Mouse (Mus musculus) cerebellum, adult 2 months (tissue): ENCODE measurements at regions not wholly inside any gene's neighbourhood (a gene's known extent, or its start where the extent isn't known, plus 50 kb on each side); places are given as distances from the start of the nearest gene placed in this dataset.

Experiments
- DNase-seq, 2 experiments: peaks; one replicate each; pipeline ENCODE4 v3.0.0; 2021
- H3K27ac ChIP-seq: fragments of 200-500 bp; 2 replicates; pipeline ENCODE4 v1.5.1; 2012; ENCODE audit warnings: low read length, control low read depth, inconsistent platforms; ENCODE audit not compliant: insufficient read depth
- H3K27me3 ChIP-seq: fragments of 200-500 bp; 2 replicates; pipeline ENCODE4 v1.6.1; 2012; ENCODE audit warnings: inconsistent platforms, mild to moderate bottlenecking, low read length, moderate library complexity; ENCODE audit not compliant: control insufficient read depth, insufficient read depth
- H3K4me1 ChIP-seq: fragments of 200-500 bp; 2 replicates; pipeline ENCODE4 v1.6.1; 2011; ENCODE audit warnings: low read length; ENCODE audit not compliant: control insufficient read depth, insufficient read depth
- H3K4me3 ChIP-seq: fragments of 200-500 bp; replicated peaks from 2 replicates; pipeline ENCODE3; 2011; ENCODE audit warnings: mild to moderate bottlenecking, low read depth, low read length, control low read depth; ENCODE audit not compliant: insufficient read depth
- CTCF ChIP-seq: fragments of 200-500 bp; IDR thresholded peaks from 2 replicates; pipeline ENCODE4 v1.5.1; 2011; ENCODE audit warnings: low read depth, mild to moderate bottlenecking, control low read depth, low read length, moderate library complexity, borderline replicate concordance; ENCODE audit not compliant: insufficient read depth
- POLR2A ChIP-seq: fragments of 200-500 bp; IDR thresholded peaks from 2 replicates; pipeline ENCODE4 v1.6.1; 2011; ENCODE audit warnings: low read length, control low read depth, borderline replicate concordance; ENCODE audit not compliant: insufficient read depth
- WGBS: fragments of 180-500 bp; shearing (Covaris S2); methylation state at CpG from one replicate; pipeline ENCODE4 v1.1.7; 2018; 5-methylcytosine and 5-hydroxymethylcytosine counted together

DNA sequence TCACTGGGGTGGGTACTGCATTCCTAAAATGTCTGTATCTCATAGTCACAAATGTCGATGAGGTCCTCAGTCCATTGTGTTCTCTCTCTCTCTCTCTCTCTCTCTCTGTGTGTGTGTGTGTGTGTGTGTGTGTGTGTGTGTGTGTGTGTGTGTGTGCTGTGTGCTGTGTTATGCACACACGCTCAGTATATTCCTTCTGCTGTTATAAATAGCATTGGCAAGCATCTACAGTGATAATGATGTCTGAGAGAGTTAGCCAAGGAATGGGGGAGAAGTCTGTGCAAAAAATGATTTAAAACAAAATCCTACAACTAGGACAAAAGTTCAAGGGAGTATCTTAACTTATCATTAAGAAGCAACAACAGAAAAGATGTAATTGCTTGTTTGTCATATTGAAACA is 139.0 kb downstream of the Usp31 start:
- Histone ChIP-seq H3K4me1 (no peaks in the 10 kb centered on the region; the same call in 1 of the 2 replicates), H3K4me3 (no peak overlapping the region), H3K27ac (no peak overlapping the region), H3K27me3 (no peaks in the 10 kb centered on the region)
- 40% methylated on average over 2 of the region's 2 CpGs for WGBS
- TF ChIP-seq POLR2A (no peak), CTCF (no peak)
- DNase-seq = no peak

DNA sequence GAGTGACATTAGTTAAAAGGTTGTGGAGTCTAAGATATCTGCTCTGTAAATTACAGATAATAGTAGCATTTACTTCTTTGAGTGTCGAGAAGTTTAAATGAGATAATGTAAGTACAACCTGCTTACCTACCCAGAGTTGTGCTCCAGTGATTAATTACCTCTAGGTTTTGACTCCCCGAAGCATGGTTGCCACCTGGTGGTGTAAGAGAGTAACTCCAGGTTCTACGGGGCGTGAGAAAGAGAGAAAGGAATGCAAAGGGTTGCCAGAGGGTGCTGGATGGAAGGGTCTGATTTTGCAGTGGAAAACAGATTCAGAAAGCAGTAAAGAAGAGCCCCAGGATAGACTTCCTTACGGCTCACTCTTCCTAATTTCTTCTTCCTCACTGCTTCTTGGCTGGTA is 143.5 kb downstream of the Usp31 start:
- Histone ChIP-seq H3K27me3 (no peaks in the 10 kb centered on the region), H3K4me1 (no peaks in the 10 kb centered on the region), H3K27ac (no peak overlapping the region), H3K4me3 (no peak overlapping the region)
- no peak for TF ChIP-seq POLR2A
- peak; percentile 56 for TF ChIP-seq CTCF
- peak; percentile 8 to 12 for DNase-seq
- WGBS = 18% methylated on average over 5 of the region's 5 CpGs

DNA sequence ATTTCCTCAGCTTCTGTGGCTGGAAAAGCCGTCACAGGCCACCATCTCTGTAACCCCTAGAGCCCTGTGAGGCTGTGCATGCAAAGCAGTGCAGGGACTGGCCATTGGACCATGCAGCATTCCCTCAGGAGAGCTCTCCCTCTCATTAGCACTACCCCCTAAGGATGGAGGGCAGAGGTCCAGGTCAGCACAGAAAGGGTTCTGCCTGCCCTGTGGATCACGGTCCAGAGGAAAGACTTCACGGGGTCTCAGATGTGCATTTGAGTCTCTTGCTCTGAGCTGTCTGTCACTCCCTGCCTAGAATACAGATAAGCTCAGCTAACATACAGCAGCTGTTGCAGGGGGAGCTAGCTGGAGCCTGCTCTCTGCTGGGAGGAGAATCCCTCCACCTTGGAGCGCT is 151.6 kb downstream of the Usp31 start:
- TF ChIP-seq CTCF = no peak
- no peak for TF ChIP-seq POLR2A
- no peak overlapping the region for H3K27ac ChIP-seq
- H3K4me3 ChIP-seq = no peak overlapping the region
- H3K4me1 ChIP-seq = no peaks in the 10 kb centered on the region
- WGBS = 33% methylated on average over 4 of the region's 4 CpGs
- DNase-seq = no peak
- H3K27me3 ChIP-seq = no peaks in the 10 kb centered on the region
